In the genomic region with DNA sequence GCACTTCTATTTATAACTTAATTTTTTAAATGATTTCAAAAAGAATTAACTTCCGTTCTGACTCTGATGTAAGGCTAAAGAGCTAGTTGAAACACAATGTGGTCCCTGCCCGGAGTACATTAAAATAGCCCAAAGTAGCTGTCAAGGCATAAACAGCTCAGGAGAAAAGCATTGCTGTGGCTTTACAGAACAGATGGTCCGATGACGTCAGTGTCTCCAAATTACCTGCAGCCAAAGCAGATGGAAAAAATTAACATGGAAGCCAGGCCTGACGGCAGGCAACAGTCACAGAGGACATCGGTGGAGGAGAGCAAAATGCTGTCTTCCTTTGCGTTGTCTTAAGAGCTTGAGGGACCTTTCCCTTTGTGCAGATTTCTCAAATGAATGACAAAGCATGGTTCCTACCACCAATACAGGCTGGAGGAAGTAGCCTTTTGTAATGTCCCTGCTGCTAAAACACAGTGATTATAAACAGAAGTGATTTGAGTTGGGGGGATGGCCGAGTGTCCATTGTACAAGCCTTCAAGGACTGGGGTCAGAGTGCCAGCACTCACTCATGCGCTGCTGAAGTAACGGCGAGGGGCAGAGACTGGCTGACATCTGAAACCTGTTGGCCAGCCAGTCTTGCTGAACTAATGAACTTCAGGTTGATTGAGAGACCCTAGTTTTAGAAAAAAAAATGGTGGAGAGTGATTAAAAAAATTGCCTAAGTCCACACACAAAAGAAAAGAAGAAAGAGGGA, we compare ENCODE assay signal across 9 mouse cellular contexts.
DNase-seq lines count a peak whose midpoint lies in the region; ATAC-seq and TF ChIP-seq lines count a peak whose summit lies in the region.
"Had no signal": no experiment of that assay in that cellular context is flagged by ENCODE, and none has a peak within 500 bp of the region (broad histone marks: within the 10 kb centered on the region; RNA-seq: fewer than 3 reads in every experiment).

No protein-coding gene starts in this region.

- no peaks in the 10 kb centered on the region for H3K9me3 ChIP-seq in hindbrain, embryonic 10.5 days
- no peaks in the 10 kb centered on the region for H3K9me3 ChIP-seq in hindbrain, embryonic 12.5 days (replicated peaks)
- no peaks in the 10 kb centered on the region for H3K9me3 ChIP-seq in hindbrain, postnatal 0 days (ENCODE audit: low read length)

- H3K27ac ChIP-seq in hindbrain, embryonic 10.5 days, result peak overlapping the region; percentile 57; the same call in 1 of the 2 replicates
- no peak overlapping the region for H3K27ac ChIP-seq in hindbrain, embryonic 12.5 days
- H3K27ac ChIP-seq in hindbrain, postnatal 0 days, result peak overlapping the region; percentile 64
- H3K27ac ChIP-seq: macrophage had no signal

- 60% methylated on average over 11 of the region's 11 CpGs for WGBS in hindbrain, embryonic 10.5 days
- 48% methylated on average over 11 of the region's 11 CpGs for WGBS in hindbrain, embryonic 12.5 days
- WGBS in hindbrain, postnatal 0 days, result 43% methylated on average over 11 of the region's 11 CpGs

- H3K36me3 ChIP-seq in hindbrain, embryonic 10.5 days, result no peaks in the 10 kb centered on the region
- H3K36me3 ChIP-seq in hindbrain, embryonic 12.5 days, result no peaks in the 10 kb centered on the region
- H3K36me3 ChIP-seq in hindbrain, postnatal 0 days (ENCODE audit: insufficient read depth, low read length), result no peaks in the 10 kb centered on the region

- no peak overlapping the region for H3K4me2 ChIP-seq in hindbrain, embryonic 12.5 days (replicated peaks)
- no peak overlapping the region for H3K4me2 ChIP-seq in hindbrain, postnatal 0 days (ENCODE audit: low read depth, low read length)

- TF ChIP-seq CTCF in hindbrain, postnatal 0 days (IDR thresholded peaks at IDR 0.05; ENCODE audit: low read depth), result no peak

- H3K27me3 ChIP-seq in hindbrain, embryonic 10.5 days (ENCODE audit: insufficient read depth, poor library complexity, severe bottlenecking), result no peaks in the 10 kb centered on the region
- no peaks in the 10 kb centered on the region for H3K27me3 ChIP-seq in hindbrain, embryonic 12.5 days
- H3K27me3 ChIP-seq in hindbrain, postnatal 0 days (ENCODE audit: insufficient read depth, low read length), result no peaks in the 10 kb centered on the region

- no peak overlapping the region for H3K4me3 ChIP-seq in hindbrain, embryonic 10.5 days
- H3K4me3 ChIP-seq in hindbrain, embryonic 12.5 days, result no peak overlapping the region
- H3K4me3 ChIP-seq in hindbrain, postnatal 0 days (ENCODE audit: low read length), result no peak overlapping the region

- H3K4me1 ChIP-seq in hindbrain, embryonic 10.5 days (replicated peaks), result peaks cover 4% of the 10 kb centered on the region; the same call in 1 of the 2 replicates
- H3K4me1 ChIP-seq in hindbrain, embryonic 12.5 days, result peaks cover 5% of the 10 kb centered on the region; the same call in 1 of the 2 replicates
- H3K4me1 ChIP-seq in hindbrain, postnatal 0 days (ENCODE audit: insufficient read depth, low read length), result no peaks in the 10 kb centered on the region

- DNase-seq in hindbrain, embryonic 10.5 days (ENCODE audit: low spot score), result peak; percentile 25
- DNase-seq in embryo, embryonic 10.5 days (ENCODE audit: low spot score), result peak; percentile 74
- peak; percentile 80 for DNase-seq in hindbrain, postnatal 0 days (ENCODE audit: low spot score)
- peak; percentile 45 for DNase-seq in retina, adult 2 months (ENCODE audit: low read depth, low spot score)
- DNase-seq in spleen, adult 18-20 months, result no peak
- no peak for DNase-seq in adipocyte (ENCODE audit: low spot score)
- no peak for DNase-seq in ovary, postnatal 10 days (ENCODE audit: low spot score)

- no peak for ATAC-seq in hindbrain, embryonic 12.5 days (ENCODE audit: low FRiP score)
- ATAC-seq in hindbrain, postnatal 0 days, result peak; percentile 85

- H3K9ac ChIP-seq in hindbrain, embryonic 12.5 days, result no peak overlapping the region
- H3K9ac ChIP-seq in hindbrain, postnatal 0 days (replicated peaks; ENCODE audit: low read length), result no peak overlapping the region

Comparison
In these comparisons a context has a peak if more than half of its experiments do, and no peak if none do; other contexts are left out.
1. DNase-seq: peak in hindbrain, embryonic 10.5 days (single experiment), embryo, embryonic 10.5 days (single experiment), hindbrain, postnatal 0 days (single experiment) and retina, adult 2 months (single experiment); none in spleen, adult 18-20 months (0 of 2), adipocyte (single experiment) and ovary, postnatal 10 days (single experiment).